Mouse (Mus musculus) hindbrain, embryonic 15.5 days (tissue): ENCODE data around the gene Pde7b. TPM values are rescaled to one million over a fixed set of nuclear protein-coding genes. Genes with fewer than 3 reads are reported as not detected.
"Not testable (repeated sequence)": the region's sequence is repeated elsewhere in the genome, so short reads cannot be mapped to it uniquely, and the experiment has no call there.

Source experiments
- ATAC-seq: fragments of 200-750 bp; cut with Nextera tagmentation; 2 replicates; pipeline ENCODE4 v1.8.0; 2017; ENCODE audit warnings: low read depth, moderate number of reproducible peaks, moderate TSS enrichment; ENCODE audit not compliant: low FRiP score
- H3K27ac ChIP-seq: fragments of 300-500 bp; sonication (generic); replicated peaks from 2 replicates; pipeline ENCODE4 v1.5.1; 2015; ENCODE audit warnings: mild to moderate bottlenecking, inconsistent platforms
- H3K27me3 ChIP-seq: fragments of 300-500 bp; sonication (generic); 2 replicates; pipeline ENCODE4 v1.6.1; 2015; ENCODE audit warnings: control low read depth, inconsistent platforms
- H3K36me3 ChIP-seq: fragments of 300-500 bp; sonication (generic); 2 replicates; pipeline ENCODE4 v1.6.1; 2015; ENCODE audit warnings: control low read depth, inconsistent platforms
- H3K4me1 ChIP-seq: fragments of 300-500 bp; sonication (generic); replicated peaks from 2 replicates; pipeline ENCODE4 v1.6.1; 2015; ENCODE audit warnings: control low read depth, inconsistent platforms
- H3K4me2 ChIP-seq: fragments of 300-500 bp; sonication (generic); 2 replicates; pipeline ENCODE4 v1.6.1; 2015; ENCODE audit warnings: moderate library complexity, mild to moderate bottlenecking, inconsistent platforms
- H3K4me3 ChIP-seq: fragments of 300-500 bp; sonication (generic); 2 replicates; pipeline ENCODE4 v1.5.1; 2015; ENCODE audit warnings: mild to moderate bottlenecking, inconsistent platforms
- H3K9ac ChIP-seq: fragments of 300-500 bp; sonication (generic); 2 replicates; pipeline ENCODE4 v1.6.1; 2015; ENCODE audit warnings: inconsistent platforms
- H3K9me3 ChIP-seq: fragments of 300-500 bp; sonication (generic); 2 replicates; pipeline ENCODE4 v1.6.1; 2016; ENCODE audit warnings: control low read depth, inconsistent platforms
- WGBS: fragments of 180-500 bp; shearing (Covaris S2); methylation state at CpG from one replicate; pipeline ENCODE4 v1.1.7; 2015; 5-methylcytosine and 5-hydroxymethylcytosine counted together
- polyA plus RNA-seq: library from polyadenylated mRNA; unstranded; fragments of >200 nt; fragmentation: Nextera tagmentation; extraction: Ambion mirVana; gene quantifications from 2 replicates; pipeline ENCODE4 v1.2.1, GENCODE M21; 2015

Pde7b gene
- polyA plus RNA-seq, 1 experiment from 2014 or later, result 2.9 TPM

DNA sequence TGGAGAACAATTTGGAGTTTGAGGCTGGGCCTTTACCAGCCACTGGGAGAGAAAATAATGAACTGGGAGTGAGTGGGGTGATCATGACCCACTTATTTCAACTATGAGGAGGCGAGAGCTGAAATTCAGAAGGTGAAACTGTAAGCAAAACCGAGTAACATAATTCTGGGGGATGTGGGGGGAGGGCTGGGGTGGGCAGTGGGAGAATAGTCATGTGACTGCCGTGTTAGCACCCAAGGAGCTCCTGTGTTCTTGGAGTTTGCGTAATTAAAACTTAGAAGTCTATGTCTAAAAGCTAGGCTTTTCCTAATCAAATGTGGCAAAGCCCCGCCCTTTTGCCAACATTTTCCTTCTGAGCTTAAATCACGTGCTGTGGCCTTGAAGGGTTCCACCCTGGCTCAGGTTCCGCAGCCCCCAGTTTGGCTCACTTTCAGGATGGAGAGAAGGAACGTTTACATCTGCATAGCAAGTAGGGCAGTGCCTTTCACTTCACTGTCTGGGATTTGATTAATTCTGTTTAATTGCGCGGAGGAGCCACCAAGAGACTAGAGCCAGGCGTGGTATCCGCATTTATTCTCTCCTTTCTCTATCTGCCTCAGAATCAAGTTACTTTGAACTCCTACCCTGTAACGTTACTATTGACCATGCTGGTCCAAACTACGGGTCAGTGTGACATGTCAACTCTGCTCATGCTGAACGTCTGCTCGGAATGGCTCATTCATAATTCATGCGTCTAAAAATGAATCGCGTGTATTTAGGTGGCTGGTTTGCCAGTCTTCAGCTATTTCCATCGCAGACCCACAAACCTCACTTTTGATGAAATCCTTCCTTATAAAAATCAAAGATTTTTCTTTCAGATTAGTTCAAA, 196.1 kb downstream of the Pde7b start:
- H3K9me3 ChIP-seq, result no peaks in the 10 kb centered on the region
- ATAC-seq, result peak; percentile 83
- H3K9ac ChIP-seq, result no peak overlapping the region
- WGBS, result 46% methylated on average over 20 of the region's 20 CpGs
- no peaks in the 10 kb centered on the region for H3K36me3 ChIP-seq
- H3K27ac ChIP-seq, result no peak overlapping the region
- H3K4me1 ChIP-seq, result peaks cover 15% of the 10 kb centered on the region
- H3K4me3 ChIP-seq, result no peak overlapping the region
- peak overlapping the region; percentile 40 for H3K4me2 ChIP-seq
- no peaks in the 10 kb centered on the region for H3K27me3 ChIP-seq

GRCm38 (mm10) chr10:20527737-20528136, 197.1 kb downstream of the Pde7b start:
- no peak overlapping the region for H3K9ac ChIP-seq

DNA sequence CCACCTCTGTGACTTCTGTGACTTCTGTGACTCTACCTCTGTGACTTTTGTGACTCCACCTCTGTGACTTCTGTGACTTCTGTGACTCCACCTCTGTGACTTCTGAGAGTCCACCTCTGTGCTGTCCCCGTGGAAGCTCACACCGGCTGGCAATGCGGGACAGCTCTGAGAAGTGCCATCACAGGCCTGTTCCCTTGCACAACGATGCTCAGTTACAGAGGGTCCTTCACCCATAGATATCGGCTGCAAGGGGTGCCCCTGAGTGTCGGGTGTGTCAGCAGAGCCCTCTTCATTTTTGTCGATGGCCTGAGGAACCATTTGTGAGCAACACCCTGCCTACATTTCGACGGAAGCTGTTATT, 206.4 kb downstream of the Pde7b start:
- Histone ChIP-seq H3K27me3 (no peaks in the 10 kb centered on the region), H3K36me3 (no peaks in the 10 kb centered on the region), H3K27ac (no peak overlapping the region), H3K4me1 (no peaks in the 10 kb centered on the region), H3K4me3 (no peak overlapping the region), H3K4me2 (no peak overlapping the region), H3K9ac (no peak overlapping the region), H3K9me3 (no peaks in the 10 kb centered on the region)
- WGBS, result 93% methylated on average over 9 of the region's 9 CpGs
- ATAC-seq, result no peak

More at GRCm38 (mm10) chr10:20527737-20528136, 197.1 kb downstream of the Pde7b start:
- no peaks in the 10 kb centered on the region for H3K36me3 ChIP-seq
- no peaks in the 10 kb centered on the region for H3K9me3 ChIP-seq
- no peak for ATAC-seq
- no peak overlapping the region for H3K4me2 ChIP-seq
- peaks cover 15% of the 10 kb centered on the region for H3K4me1 ChIP-seq
- H3K27ac ChIP-seq, result no peak overlapping the region
- no peak overlapping the region for H3K4me3 ChIP-seq
- WGBS, result 84% methylated on average over 4 of the region's 4 CpGs
- no peaks in the 10 kb centered on the region for H3K27me3 ChIP-seq

GRCm38 (mm10) chr10:20517756-20518528, 206.9 kb downstream of the Pde7b start:
- not testable (repeated sequence) for ATAC-seq, H3K27me3 ChIP-seq, H3K27ac ChIP-seq, H3K4me2 ChIP-seq, H3K9ac ChIP-seq, H3K4me3 ChIP-seq, H3K36me3 ChIP-seq, H3K4me1 ChIP-seq, H3K9me3 ChIP-seq
- 66% methylated on average over 9 of the region's 9 CpGs for WGBS

DNA sequence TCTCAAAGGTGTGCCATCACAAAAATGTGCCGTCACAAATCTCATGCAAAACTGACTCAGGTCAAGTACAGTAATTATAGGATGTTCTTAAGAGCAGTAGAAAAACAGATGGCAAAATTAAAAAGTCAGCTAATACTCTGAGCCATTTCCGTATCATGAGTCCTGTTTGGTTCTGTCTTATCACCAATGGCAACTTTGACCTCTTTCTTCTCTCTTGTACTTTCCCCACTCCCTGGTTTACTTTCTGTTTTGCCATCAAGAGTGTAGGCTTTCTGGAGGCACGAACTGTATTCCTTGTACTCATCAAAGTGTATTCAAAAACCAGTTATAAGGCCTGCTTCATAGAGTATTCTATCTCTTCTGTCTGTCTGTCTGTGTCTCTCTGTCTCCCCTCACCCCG, 211.0 kb downstream of the Pde7b start:
- H3K4me1 ChIP-seq, result no peaks in the 10 kb centered on the region
- no peaks in the 10 kb centered on the region for H3K36me3 ChIP-seq
- no peak overlapping the region for H3K9ac ChIP-seq
- no peaks in the 10 kb centered on the region for H3K9me3 ChIP-seq
- no peak overlapping the region for H3K4me2 ChIP-seq
- no peak overlapping the region for H3K27ac ChIP-seq
- no peak for ATAC-seq
- no peaks in the 10 kb centered on the region for H3K27me3 ChIP-seq
- WGBS, result 87% methylated on average over 4 of the region's 4 CpGs
- no peak overlapping the region for H3K4me3 ChIP-seq

DNA sequence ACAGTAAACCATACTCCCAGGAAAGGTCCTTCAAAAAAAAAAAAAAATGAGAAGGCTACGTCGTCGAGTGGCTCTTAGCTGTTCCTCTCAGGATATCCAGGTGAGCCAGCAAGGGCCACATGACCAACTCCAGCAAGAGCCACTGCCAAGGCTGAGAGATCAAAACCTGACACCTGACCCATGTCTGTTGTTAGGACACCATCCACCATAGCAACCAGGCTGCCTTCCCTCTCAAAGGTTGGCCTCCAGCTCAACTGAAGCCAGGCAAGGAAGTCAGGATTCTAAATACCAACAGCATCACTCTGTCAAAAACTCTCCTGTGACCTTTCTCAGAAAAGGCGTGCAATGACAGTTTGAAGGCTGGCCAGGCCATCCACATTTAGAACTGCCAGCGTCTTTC, 211.4 kb downstream of the Pde7b start:
- Histone ChIP-seq H3K27me3 (no peaks in the 10 kb centered on the region), H3K36me3 (no peaks in the 10 kb centered on the region), H3K9me3 (no peaks in the 10 kb centered on the region), H3K27ac (no peak overlapping the region), H3K9ac (no peak overlapping the region), H3K4me1 (no peaks in the 10 kb centered on the region), H3K4me2 (no peak overlapping the region), H3K4me3 (no peak overlapping the region)
- no peak for ATAC-seq
- WGBS, result 85% methylated on average over 5 of the region's 5 CpGs

- H3K36me3 ChIP-seq, result no peaks in the 10 kb centered on the region
- no peaks in the 10 kb centered on the region for H3K27me3 ChIP-seq
- H3K4me1 ChIP-seq, result no peaks in the 10 kb centered on the region
- no peak overlapping the region for H3K27ac ChIP-seq
- no peaks in the 10 kb centered on the region for H3K9me3 ChIP-seq
- H3K9ac ChIP-seq, result no peak overlapping the region
- WGBS, result 88% methylated on average over 4 of the region's 4 CpGs
- ATAC-seq, result no peak
- H3K4me3 ChIP-seq, result no peak overlapping the region
- H3K4me2 ChIP-seq, result no peak overlapping the region
These were observed 215.1 kb downstream of the Pde7b start for GRCm38 (mm10) chr10:20509819-20510218.

- Histone ChIP-seq H3K9me3 (no peaks in the 10 kb centered on the region), H3K4me2 (no peak overlapping the region), H3K4me1 (no peaks in the 10 kb centered on the region), H3K36me3 (no peaks in the 10 kb centered on the region), H3K27me3 (no peaks in the 10 kb centered on the region), H3K9ac (no peak overlapping the region), H3K4me3 (no peak overlapping the region), H3K27ac (no peak overlapping the region)
- no peak for ATAC-seq
- WGBS, result 86% methylated on average over 3 of the region's 3 CpGs
These were observed 216.4 kb downstream of the Pde7b start for GRCm38 (mm10) chr10:20508497-20508896.

DNA sequence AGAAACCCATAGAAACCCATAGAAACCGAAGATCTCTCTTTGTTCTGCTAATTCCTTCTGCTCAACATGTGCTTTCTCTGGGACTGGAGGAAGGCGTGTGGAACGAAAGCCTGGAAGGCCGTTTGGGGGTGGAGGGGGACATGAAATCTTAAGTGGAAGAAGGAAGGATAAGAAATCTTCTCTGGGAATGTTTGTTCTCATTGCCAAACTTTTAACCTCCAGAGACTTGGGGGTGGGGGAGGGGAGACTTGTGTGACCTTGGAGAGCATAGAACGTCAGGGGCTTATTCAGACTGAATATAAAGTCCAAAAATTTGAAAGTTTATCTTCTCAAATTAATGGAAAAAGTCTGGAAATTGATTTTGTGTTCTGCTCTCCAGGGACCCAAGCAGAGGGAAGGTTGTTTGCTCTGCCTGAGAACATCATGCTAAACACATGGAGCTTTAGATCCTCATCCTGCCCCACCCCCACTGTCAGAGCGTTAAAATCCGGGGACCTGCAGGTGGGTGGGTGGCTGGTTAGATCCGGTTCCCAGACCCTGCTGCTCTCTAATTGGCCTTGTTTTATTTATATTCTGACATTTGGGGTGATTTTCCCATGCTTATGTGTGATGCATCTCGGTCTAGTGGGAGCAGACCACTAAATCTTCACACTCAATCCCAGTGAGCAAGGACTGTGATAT, 217.0 kb downstream of the Pde7b start:
- H3K27me3 ChIP-seq, result no peaks in the 10 kb centered on the region
- H3K4me1 ChIP-seq, result no peaks in the 10 kb centered on the region
- H3K36me3 ChIP-seq, result no peaks in the 10 kb centered on the region
- 66% methylated on average over 9 of the region's 9 CpGs for WGBS
- no peak overlapping the region for H3K4me2 ChIP-seq
- ATAC-seq, result no peak
- no peak overlapping the region for H3K4me3 ChIP-seq
- no peak overlapping the region for H3K9ac ChIP-seq
- no peak overlapping the region for H3K27ac ChIP-seq
- H3K9me3 ChIP-seq, result no peaks in the 10 kb centered on the region

DNA sequence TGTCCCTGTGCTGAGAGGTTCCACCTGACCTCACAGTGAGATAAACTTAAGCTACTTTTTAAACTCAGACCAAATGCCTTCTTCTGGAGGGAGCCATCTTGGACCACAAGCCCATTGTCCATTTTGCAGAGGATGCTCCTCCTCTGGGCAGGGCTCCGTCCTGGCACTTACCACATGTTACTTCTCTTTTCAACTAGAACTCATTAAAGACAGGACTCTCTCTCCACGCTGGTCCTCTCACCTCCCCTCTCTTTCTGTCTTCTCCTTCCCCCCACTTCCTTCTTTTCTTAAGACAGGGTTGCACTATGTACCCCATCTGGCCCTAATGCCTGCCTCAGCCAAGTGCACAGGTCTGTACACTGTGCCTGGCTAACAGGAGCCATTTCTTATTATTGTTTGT, 217.8 kb downstream of the Pde7b start:
- Histone ChIP-seq H3K9ac (no peak overlapping the region), H3K9me3 (no peaks in the 10 kb centered on the region), H3K36me3 (no peaks in the 10 kb centered on the region), H3K4me3 (no peak overlapping the region), H3K4me1 (no peaks in the 10 kb centered on the region), H3K27ac (no peak overlapping the region), H3K27me3 (no peaks in the 10 kb centered on the region), H3K4me2 (no peak overlapping the region)
- ATAC-seq, result no peak
- WGBS, result 87% methylated on average over 2 of the region's 2 CpGs

DNA sequence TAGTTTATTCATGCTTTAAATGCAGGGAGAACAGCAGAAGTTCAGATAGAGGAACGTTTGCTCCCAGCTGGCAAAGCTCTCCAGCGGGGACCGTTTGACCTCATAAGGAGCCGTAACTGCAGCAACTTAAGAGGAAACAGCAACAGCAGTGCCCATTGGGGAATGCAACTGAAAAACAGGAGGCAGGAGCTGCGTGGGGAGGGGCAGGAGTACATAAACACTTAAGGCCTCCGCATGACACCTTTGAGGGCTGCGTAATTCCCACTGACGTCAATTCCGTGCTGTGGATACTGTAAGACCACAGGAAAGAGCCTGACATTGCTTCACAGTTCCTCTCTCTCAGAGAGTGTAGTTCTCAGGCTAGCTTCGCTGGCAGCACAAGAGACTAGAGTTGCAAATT, 219.4 kb downstream of the Pde7b start:
- H3K9me3 ChIP-seq, result no peaks in the 10 kb centered on the region
- H3K4me3 ChIP-seq, result no peak overlapping the region
- no peak overlapping the region for H3K9ac ChIP-seq
- no peaks in the 10 kb centered on the region for H3K36me3 ChIP-seq
- H3K4me2 ChIP-seq, result no peak overlapping the region
- H3K4me1 ChIP-seq, result no peaks in the 10 kb centered on the region
- ATAC-seq, result no peak
- WGBS, result 77% methylated on average over 10 of the region's 10 CpGs
- no peaks in the 10 kb centered on the region for H3K27me3 ChIP-seq
- H3K27ac ChIP-seq, result no peak overlapping the region

DNA sequence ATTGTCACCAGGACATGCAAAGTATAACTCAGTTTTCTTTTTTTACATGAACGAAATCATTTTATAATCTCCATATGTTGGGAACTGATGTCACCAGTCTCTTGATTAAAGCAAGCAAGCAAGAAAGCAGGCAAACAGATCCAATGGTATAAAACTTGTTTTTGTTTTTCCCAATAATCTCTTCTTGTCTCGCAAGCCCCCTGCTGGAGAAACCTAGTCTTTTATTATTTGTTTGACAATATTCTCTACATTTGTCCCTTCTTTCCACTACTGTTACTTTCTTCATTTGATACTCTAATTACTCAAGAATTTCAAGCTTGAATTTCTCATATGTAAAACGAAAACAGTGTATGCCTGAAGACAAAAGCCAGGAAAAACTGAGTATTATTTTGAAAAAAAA, 220.1 kb downstream of the Pde7b start:
- no peak overlapping the region for H3K4me2 ChIP-seq
- no peaks in the 10 kb centered on the region for H3K27me3 ChIP-seq
- H3K4me3 ChIP-seq, result no peak overlapping the region
- H3K9me3 ChIP-seq, result no peaks in the 10 kb centered on the region
- no peaks in the 10 kb centered on the region for H3K4me1 ChIP-seq
- no peaks in the 10 kb centered on the region for H3K36me3 ChIP-seq
- no peak overlapping the region for H3K9ac ChIP-seq
- H3K27ac ChIP-seq, result no peak overlapping the region
- 91% methylated on average over 3 of the region's 3 CpGs for WGBS
- ATAC-seq, result no peak
